ENCODE assay signal across 20 mouse cellular contexts in genomic region chrX:81616397-81616796, GRCm38 (mm10).
A peak's percentile ranks its signal among the peaks of the same experiment; 100 is the strongest.
DNase-seq lines count a peak whose midpoint lies in the region; ATAC-seq lines count a peak whose summit lies in the region.
"Had no signal": no experiment of that assay in that cellular context is flagged by ENCODE, and none has a peak within 500 bp of the region (broad histone marks: within the 10 kb centered on the region; RNA-seq: fewer than 3 reads in every experiment).

No protein-coding gene starts in this region.

- H3K9me3 ChIP-seq in hindbrain, embryonic 14.5 days (ENCODE audit: control insufficient read depth, low read length) = no peaks in the 10 kb centered on the region
- no peaks in the 10 kb centered on the region for H3K9me3 ChIP-seq in hindbrain, embryonic 10.5 days
- H3K9me3 ChIP-seq in midbrain, embryonic 14.5 days (ENCODE audit: control insufficient read depth, low read length) = no peaks in the 10 kb centered on the region
- H3K9me3 ChIP-seq in midbrain, embryonic 10.5 days (replicated peaks) = no peaks in the 10 kb centered on the region
- H3K9me3 ChIP-seq: embryonic facial prominence, embryonic 12.5 days; heart, embryonic 13.5 days; limb, embryonic 10.5 days; liver, embryonic 12.5 days; neural tube, embryonic 15.5 days; stomach, embryonic 15.5 days had no signal

- peak; percentile 48 for DNase-seq in hindbrain, embryonic 14.5 days (ENCODE audit: low spot score)
- no peak for DNase-seq in hindbrain, embryonic 10.5 days (ENCODE audit: low spot score)
- peak; percentile 56 for DNase-seq in midbrain, embryonic 14.5 days
- DNase-seq in midbrain, embryonic 10.5 days (ENCODE audit: low spot score) = no peak
- DNase-seq in R1 (ENCODE audit: low read depth, low spot score) = peak; percentile 1
- DNase-seq in adrenal gland, postnatal 36 days = no peak
- DNase-seq: adrenal gland, adult 2 months; cerebellum, adult 8-10 months; heart, postnatal 4 days; kidney, adult 11 months; kidney, postnatal 25 days had no signal

- no peak overlapping the region for H3K27ac ChIP-seq in hindbrain, embryonic 14.5 days
- H3K27ac ChIP-seq in hindbrain, embryonic 10.5 days = no peak overlapping the region
- H3K27ac ChIP-seq in midbrain, embryonic 14.5 days (replicated peaks; ENCODE audit: low read depth, low read length) = no peak overlapping the region
- H3K27ac ChIP-seq in midbrain, embryonic 10.5 days (replicated peaks) = no peak overlapping the region
- H3K27ac ChIP-seq: embryonic facial prominence, embryonic 12.5 days; heart, embryonic 13.5 days; limb, embryonic 10.5 days; liver, embryonic 12.5 days; neural tube, embryonic 15.5 days; stomach, embryonic 15.5 days had no signal

- no peaks in the 10 kb centered on the region for H3K36me3 ChIP-seq in hindbrain, embryonic 14.5 days (replicated peaks; ENCODE audit: control insufficient read depth, insufficient read depth)
- H3K36me3 ChIP-seq in hindbrain, embryonic 10.5 days = no peaks in the 10 kb centered on the region
- no peaks in the 10 kb centered on the region for H3K36me3 ChIP-seq in midbrain, embryonic 14.5 days (ENCODE audit: control insufficient read depth, insufficient read depth, low read length)
- no peaks in the 10 kb centered on the region for H3K36me3 ChIP-seq in midbrain, embryonic 10.5 days
- H3K36me3 ChIP-seq: embryonic facial prominence, embryonic 12.5 days; heart, embryonic 13.5 days; limb, embryonic 10.5 days; liver, embryonic 12.5 days; neural tube, embryonic 15.5 days; stomach, embryonic 15.5 days had no signal

- H3K4me2 ChIP-seq in hindbrain, embryonic 14.5 days (replicated peaks) = no peak overlapping the region
- H3K4me2 ChIP-seq in midbrain, embryonic 14.5 days (ENCODE audit: low read length) = no peak overlapping the region
- H3K4me2 ChIP-seq: embryonic facial prominence, embryonic 12.5 days; heart, embryonic 13.5 days; liver, embryonic 12.5 days; neural tube, embryonic 15.5 days; stomach, embryonic 15.5 days had no signal

- H3K4me3 ChIP-seq in hindbrain, embryonic 14.5 days (replicated peaks; ENCODE audit: low read length) = no peak overlapping the region
- H3K4me3 ChIP-seq in hindbrain, embryonic 10.5 days = no peak overlapping the region
- no peak overlapping the region for H3K4me3 ChIP-seq in midbrain, embryonic 14.5 days (replicated peaks; ENCODE audit: low read depth, low read length)
- no peak overlapping the region for H3K4me3 ChIP-seq in midbrain, embryonic 10.5 days
- H3K4me3 ChIP-seq: embryonic facial prominence, embryonic 12.5 days; heart, embryonic 13.5 days; limb, embryonic 10.5 days; liver, embryonic 12.5 days; neural tube, embryonic 15.5 days; stomach, embryonic 15.5 days had no signal

- WGBS in hindbrain, embryonic 14.5 days = 50% methylated on average over 3 of the region's 3 CpGs
- WGBS in hindbrain, embryonic 10.5 days = 58% methylated on average over 3 of the region's 3 CpGs
- 55% methylated on average over 3 of the region's 3 CpGs for WGBS in midbrain, embryonic 14.5 days
- 53% methylated on average over 3 of the region's 3 CpGs for WGBS in midbrain, embryonic 10.5 days

- H3K27me3 ChIP-seq in hindbrain, embryonic 14.5 days (ENCODE audit: control insufficient read depth, insufficient read depth, low read length) = no peaks in the 10 kb centered on the region
- H3K27me3 ChIP-seq in hindbrain, embryonic 10.5 days (ENCODE audit: insufficient read depth, poor library complexity, severe bottlenecking) = no peaks in the 10 kb centered on the region
- no peaks in the 10 kb centered on the region for H3K27me3 ChIP-seq in midbrain, embryonic 14.5 days (ENCODE audit: control insufficient read depth, insufficient read depth, low read length)
- H3K27me3 ChIP-seq in midbrain, embryonic 10.5 days (ENCODE audit: low read depth, poor library complexity, severe bottlenecking) = no peaks in the 10 kb centered on the region
- H3K27me3 ChIP-seq: CH12.LX; embryonic facial prominence, embryonic 12.5 days; heart, embryonic 13.5 days; liver, embryonic 12.5 days; neural tube, embryonic 15.5 days; stomach, embryonic 15.5 days had no signal

- ATAC-seq in hindbrain, embryonic 14.5 days (ENCODE audit: low FRiP score) = no peak
- ATAC-seq in midbrain, embryonic 14.5 days (ENCODE audit: low FRiP score, low TSS enrichment) = no peak
- no peak for ATAC-seq in megakaryocyte, adult 5-6 weeks (ENCODE audit: poor library complexity, severe bottlenecking)
- ATAC-seq: liver, embryonic 12.5 days; lung, postnatal 0 days had no signal

- H3K4me1 ChIP-seq in hindbrain, embryonic 14.5 days (replicated peaks; ENCODE audit: control insufficient read depth, insufficient read depth, low read length) = no peaks in the 10 kb centered on the region
- no peaks in the 10 kb centered on the region for H3K4me1 ChIP-seq in hindbrain, embryonic 10.5 days (replicated peaks)
- H3K4me1 ChIP-seq in midbrain, embryonic 14.5 days (ENCODE audit: control insufficient read depth, insufficient read depth, low read length) = no peaks in the 10 kb centered on the region
- H3K4me1 ChIP-seq in midbrain, embryonic 10.5 days = no peaks in the 10 kb centered on the region
- H3K4me1 ChIP-seq: embryonic facial prominence, embryonic 12.5 days; heart, embryonic 13.5 days; limb, embryonic 10.5 days; liver, embryonic 12.5 days; neural tube, embryonic 15.5 days; stomach, embryonic 15.5 days had no signal

- H3K9ac ChIP-seq in hindbrain, embryonic 14.5 days = no peak overlapping the region
- no peak overlapping the region for H3K9ac ChIP-seq in midbrain, embryonic 14.5 days (replicated peaks; ENCODE audit: low read length)
- H3K9ac ChIP-seq: embryonic facial prominence, embryonic 12.5 days; heart, embryonic 13.5 days; liver, embryonic 12.5 days; neural tube, embryonic 15.5 days; stomach, embryonic 15.5 days had no signal

Comparison
In these comparisons a context has a peak if more than half of its experiments do, and no peak if none do; other contexts are left out.
1. DNase-seq: peak in hindbrain, embryonic 14.5 days (single experiment), midbrain, embryonic 14.5 days (single experiment) and R1 (single experiment); none in hindbrain, embryonic 10.5 days (single experiment), midbrain, embryonic 10.5 days (single experiment) and adrenal gland, postnatal 36 days (0 of 2).